Mouse (Mus musculus) layer of hippocampus, postnatal 10 days (tissue): Measurements from ENCODE around the gene Gnb4. TPM values are rescaled to one million over a fixed set of nuclear protein-coding genes. Genes with fewer than 3 reads are reported as not detected.

ENCODE experiments used
- DNase-seq, 2 experiments: peaks; one replicate each; pipeline ENCODE4 v3.0.0; 2021; ENCODE audit warnings: low spot score in 2 of 2
- long read RNA-seq: library from polyadenylated mRNA; stranded (forward); transcript quantifications from one replicate; pipeline ENCODE4 v2.0.0, GENCODE M21; 2023
- total RNA-seq, 2 experiments: library from RNA; stranded (reverse); gene quantifications; 2 replicates each; pipeline ENCODE4 v1.2.3; 2021

Gene Gnb4
- total RNA-seq, result 10 to 100 TPM; 63.5 to 66.6 TPM
- long read RNA-seq, full-length matches to known transcripts, result 47 of 55 reads
- long read RNA-seq, partial matches to known transcripts, result 4 of 55 reads
- long read RNA-seq, other reads (novel, unspliced or antisense), result 4 of 55 reads

- DNase-seq, result peak; percentile 58 to 70
Observed at GRCm38 (mm10) chr3:32616331-32617052, at the start of gene Gnb4. TSS of gene Gnb4 (minus strand) at chr3:32616585.

DNA sequence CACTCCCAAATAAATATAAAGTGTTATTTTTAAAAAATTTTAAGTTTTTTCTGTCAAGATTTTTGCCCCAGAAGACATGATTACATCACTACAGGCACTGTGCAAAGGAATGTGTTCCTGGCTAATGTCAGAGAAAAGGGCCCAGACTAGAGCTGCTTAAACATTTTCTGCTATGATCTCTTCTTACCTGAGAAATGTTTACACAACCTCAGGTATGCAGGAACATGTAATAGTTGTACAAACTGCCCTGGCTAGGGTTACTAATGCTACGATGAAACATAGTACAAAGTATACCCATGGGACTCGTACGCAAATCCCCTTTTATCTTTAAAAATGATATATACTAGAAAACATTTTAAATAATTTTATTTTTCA lies 45.2 kb upstream of the Gnb4 start:
- no peak for DNase-seq

- no peak for DNase-seq
Observed at GRCm38 (mm10) chr3:32660831-32661555, 44.6 kb upstream of the Gnb4 start.

DNA sequence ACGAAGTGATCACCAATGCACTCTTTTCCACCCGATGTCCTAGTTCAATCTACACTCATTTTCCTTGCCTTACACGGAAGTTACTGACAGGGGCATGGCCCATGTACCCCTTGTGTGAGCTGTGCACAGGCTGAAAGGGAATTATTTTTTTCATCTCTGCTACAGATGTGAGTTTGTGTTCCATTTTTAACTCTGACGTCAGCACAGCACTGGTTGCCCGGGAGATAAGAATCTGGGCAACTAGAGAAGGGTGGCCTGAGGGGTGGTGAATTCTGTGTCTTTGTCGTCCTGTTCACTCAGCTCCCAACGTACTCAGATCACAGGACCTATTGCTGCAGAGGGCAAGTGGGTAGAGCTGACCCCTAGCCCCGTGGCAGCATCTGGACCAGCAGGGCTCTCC lies 43.9 kb upstream of the Gnb4 start:
- no peak for DNase-seq

- DNase-seq, result no peak
Observed at GRCm38 (mm10) chr3:32659506-32659905, 43.1 kb upstream of the Gnb4 start.

DNA sequence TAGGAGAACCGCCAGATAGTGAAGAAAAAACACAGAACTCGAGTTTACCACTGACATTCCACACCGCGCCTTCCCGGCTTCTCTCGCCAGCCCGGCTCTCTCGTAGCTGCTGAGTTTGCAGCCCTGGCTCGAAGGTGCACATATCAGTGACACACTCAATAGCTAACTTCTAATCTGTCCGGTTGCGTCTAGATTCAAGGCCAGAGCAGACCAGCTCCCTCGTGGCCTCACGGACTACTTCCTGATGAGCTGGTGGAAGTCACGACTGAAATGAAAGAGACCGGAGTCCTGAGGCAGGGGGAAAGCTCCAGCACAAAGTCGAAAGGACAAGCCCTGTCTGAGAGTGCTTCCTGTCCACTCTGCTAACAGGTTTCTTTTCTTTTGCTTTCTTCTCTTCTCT lies 42.4 kb upstream of the Gnb4 start:
- no peak for DNase-seq

DNA sequence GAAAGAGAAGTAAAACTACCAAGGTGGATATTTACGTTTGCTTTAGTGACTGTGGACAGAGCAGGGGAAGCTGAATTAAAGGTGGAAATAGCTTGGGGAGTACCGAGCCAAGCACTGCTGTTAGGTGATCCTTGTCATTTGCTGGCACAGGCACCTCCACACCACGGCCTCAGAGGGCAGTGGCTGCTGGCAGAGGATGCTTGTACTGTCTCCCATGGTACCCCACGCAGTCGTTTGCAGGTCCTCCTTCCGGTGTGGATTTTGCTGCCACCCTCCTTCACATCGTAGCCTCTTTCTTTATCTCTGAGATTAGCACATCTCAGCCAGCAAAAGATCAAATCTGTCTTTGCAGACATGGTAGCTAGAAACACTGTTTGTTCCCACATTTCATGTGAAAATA lies 42.0 kb upstream of the Gnb4 start:
- DNase-seq, result no peak

DNA sequence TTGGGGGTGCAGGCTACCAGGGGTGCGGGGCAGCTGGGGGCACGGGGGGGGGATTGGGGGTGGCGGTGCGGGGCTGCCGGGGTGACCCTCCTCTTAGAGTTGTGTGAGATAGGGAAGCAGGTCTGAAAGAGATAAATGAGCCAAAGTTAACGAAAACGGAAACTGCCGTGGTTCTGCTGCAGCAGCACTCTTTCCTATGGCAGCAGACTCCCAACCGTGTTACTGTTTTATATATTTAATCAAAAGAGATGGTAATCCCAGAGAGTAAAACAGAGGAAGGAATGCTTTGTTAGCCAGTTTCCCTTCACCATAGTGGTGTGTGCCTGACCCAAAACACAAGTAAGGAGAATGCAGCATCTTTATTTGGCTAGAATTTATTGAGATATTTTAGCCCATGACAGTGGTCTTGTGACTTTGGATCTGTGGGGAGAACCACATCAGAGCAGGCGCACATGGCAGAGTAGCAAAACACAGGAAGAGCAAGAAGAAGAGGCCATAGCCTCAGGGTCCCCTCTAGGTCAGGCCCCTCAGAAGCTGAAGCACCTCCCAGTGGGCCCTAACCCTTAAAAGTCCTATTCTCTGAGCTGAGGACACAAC lies 40.1 kb upstream of the Gnb4 start:
- no peak for DNase-seq

- DNase-seq, result no peak
Observed at GRCm38 (mm10) chr3:32655994-32656393, 39.6 kb upstream of the Gnb4 start.

GRCm38 (mm10) chr3:32652739-32653138 lies 36.4 kb upstream of the Gnb4 start:
- no peak for DNase-seq

- no peak for DNase-seq
Observed at GRCm38 (mm10) chr3:32649284-32649683, 32.9 kb upstream of the Gnb4 start.

DNA sequence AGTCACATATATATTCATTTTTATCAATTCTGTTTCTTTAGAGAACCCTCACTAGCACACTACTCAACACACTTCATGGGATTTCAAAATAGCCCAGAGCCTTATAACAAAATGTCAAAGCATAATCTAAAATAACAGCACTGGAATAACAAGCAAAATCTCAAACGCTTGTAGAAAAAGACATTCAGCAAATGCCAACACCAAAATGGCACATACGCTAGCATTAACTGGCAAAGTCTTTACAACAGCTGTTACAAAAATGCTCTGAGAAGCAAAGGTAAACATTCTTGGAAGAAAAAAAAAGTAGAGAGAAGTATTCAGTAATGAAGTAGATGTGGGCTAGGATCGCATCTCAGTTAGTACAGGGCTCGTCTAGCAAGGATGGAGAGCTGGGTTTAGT lies 30.5 kb upstream of the Gnb4 start:
- DNase-seq, result no peak

DNA sequence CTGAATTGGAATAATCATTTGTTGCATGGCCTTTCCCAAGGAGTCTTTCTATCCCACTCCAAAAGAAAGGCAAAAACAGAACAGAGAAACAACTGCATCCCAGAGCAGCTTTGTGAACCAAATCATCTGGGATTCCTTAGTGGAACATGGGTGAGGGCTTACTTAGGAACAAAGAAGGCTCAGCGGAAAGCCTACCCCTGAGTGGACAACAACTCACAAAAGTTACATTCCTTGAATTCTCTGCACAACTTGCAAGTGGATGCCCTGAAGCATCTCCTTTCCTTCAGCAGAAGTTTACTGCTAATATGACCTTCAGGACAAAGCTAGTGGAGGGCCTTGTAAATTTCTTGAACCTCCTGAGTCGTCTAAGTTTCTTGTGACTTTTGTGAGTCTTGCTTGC lies 28.4 kb upstream of the Gnb4 start:
- no peak for DNase-seq

GRCm38 (mm10) chr3:32642116-32642515 lies 25.7 kb upstream of the Gnb4 start:
- no peak for DNase-seq

DNA sequence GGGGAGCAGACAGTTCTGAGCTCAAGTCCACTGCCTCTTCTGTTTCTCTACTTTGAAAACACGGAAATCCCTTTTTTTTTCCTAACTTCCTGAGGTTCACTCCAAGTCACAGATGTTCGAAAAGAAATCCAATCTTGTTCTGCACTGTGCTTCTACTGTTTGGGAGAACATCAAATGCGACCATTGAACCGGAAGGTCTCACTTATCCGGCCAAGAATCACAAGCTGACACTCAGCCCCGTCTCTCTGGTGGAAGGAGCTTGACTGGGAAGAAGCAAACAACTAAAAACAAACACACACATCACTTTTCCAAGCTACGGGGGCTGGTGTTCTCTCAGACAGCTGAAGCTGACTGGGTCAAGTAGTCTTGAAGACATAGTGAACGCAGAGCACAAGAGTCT lies 21.9 kb upstream of the Gnb4 start:
- no peak for DNase-seq

GRCm38 (mm10) chr3:32632760-32633264 lies 16.4 kb upstream of the Gnb4 start:
- DNase-seq, result no peak

GRCm38 (mm10) chr3:32630210-32630609 lies 13.8 kb upstream of the Gnb4 start:
- DNase-seq, result no peak

DNA sequence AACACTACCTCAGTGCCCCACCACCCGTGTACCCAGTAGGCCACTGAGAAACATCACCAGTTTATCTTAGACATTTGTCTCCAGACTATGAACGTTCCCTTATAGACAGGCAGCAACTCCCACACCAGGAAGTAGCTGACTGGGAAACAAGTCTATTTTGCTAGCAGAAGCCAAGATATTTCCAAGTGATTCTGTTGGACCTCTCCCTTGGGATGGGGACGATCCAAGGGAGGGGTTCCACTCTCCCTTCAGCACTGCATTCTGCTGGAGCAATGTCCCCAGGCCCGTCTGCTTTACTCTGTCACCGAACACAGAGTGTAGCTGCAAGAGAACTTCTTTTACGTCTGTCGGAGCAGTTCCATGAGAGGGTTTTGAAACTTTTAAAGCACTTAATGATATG lies 11.8 kb upstream of the Gnb4 start:
- no peak for DNase-seq

DNA sequence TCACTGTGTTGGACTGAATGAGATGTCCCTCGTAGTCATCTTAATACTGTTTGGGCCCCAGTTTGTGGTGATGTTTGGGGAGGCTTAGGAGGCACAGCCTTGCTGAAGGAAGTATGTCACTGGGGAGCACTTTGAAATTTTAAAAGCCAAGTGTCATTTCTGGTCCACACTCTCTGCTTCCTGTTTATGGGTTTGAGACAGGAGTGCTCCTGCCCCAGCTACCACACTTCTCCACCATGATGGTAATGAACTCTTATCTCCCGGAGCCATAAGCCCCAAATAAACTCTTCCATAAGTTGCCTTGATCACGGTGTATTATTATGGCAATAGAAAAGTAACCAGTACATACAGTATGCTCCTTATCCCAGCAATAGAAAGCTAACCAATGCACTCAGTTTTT lies 5.7 kb upstream of the Gnb4 start:
- DNase-seq, result no peak

DNA sequence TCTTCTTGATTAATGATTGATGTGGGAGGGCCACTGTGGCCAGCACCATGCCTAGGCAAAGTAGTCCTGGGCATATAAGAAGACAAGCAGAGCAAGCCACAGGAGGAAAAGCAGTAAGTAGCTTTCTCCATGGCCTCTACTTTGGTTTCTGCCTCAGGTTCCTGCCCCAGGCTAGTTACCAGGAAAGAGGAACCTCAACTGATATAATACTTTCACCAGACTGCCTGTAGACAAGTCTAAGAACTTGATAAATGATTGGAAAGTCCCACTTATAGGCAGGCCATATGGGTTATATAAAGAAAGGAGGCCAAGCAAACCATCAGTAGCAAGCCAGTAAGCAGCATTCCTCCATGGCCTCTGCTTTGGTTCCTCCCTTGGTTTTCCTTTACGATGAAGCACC lies 5.3 kb upstream of the Gnb4 start:
- DNase-seq, result no peak

- no peak for DNase-seq
Observed at GRCm38 (mm10) chr3:32617053-32617642, 763 bp upstream of the Gnb4 start.

GRCm38 (mm10) chr3:32616006-32616330 lies 417 bp downstream of the Gnb4 start:
- no peak for DNase-seq
